Mouse (Mus musculus) hindbrain, postnatal 0 days (tissue): Measurements from ENCODE around the gene Timeless. TPM values are rescaled to one million over a fixed set of nuclear protein-coding genes. Genes with fewer than 3 reads are reported as not detected.
"Not testable (repeated sequence)": the region's sequence is repeated elsewhere in the genome, so short reads cannot be mapped to it uniquely, and the experiment has no call there.

ENCODE experiments used
- ATAC-seq: fragments of 200-750 bp; cut with Nextera tagmentation; 2 replicates; pipeline ENCODE4 v1.8.0; 2017; ENCODE audit warnings: mild to moderate bottlenecking, moderate TSS enrichment, moderate library complexity
- DNase-seq: peaks from one replicate; pipeline ENCODE4 v3.0.0-alpha.2; 2015; ENCODE audit warnings: low spot score
- H3K27ac ChIP-seq: fragments of 300-500 bp; sonication (generic); 2 replicates; pipeline ENCODE4 v1.5.1; 2014; ENCODE audit warnings: mild to moderate bottlenecking
- H3K27me3 ChIP-seq: fragments of 300-500 bp; sonication (generic); 2 replicates; pipeline ENCODE4 v1.6.1; 2014; ENCODE audit warnings: low read length, mixed read lengths; ENCODE audit not compliant: insufficient read depth
- H3K36me3 ChIP-seq: fragments of 300-500 bp; sonication (generic); 2 replicates; pipeline ENCODE4 v1.6.1; 2014; ENCODE audit warnings: low read length, mixed read lengths; ENCODE audit not compliant: insufficient read depth
- H3K4me1 ChIP-seq: fragments of 300-500 bp; sonication (generic); 2 replicates; pipeline ENCODE4 v1.6.1; 2014; ENCODE audit warnings: antibody characterized with exemption, low read length, mixed read lengths; ENCODE audit not compliant: insufficient read depth
- H3K4me2 ChIP-seq: fragments of 300-500 bp; sonication (generic); 2 replicates; pipeline ENCODE4 v1.6.1; 2014; ENCODE audit warnings: low read depth, mild to moderate bottlenecking, low read length, moderate library complexity, mixed read lengths
- H3K4me3 ChIP-seq: fragments of 300-500 bp; sonication (generic); 2 replicates; pipeline ENCODE4 v1.5.1; 2014; ENCODE audit warnings: low read length
- H3K9ac ChIP-seq: fragments of 300-500 bp; sonication (generic); replicated peaks from 2 replicates; pipeline ENCODE4 v1.6.1; 2014; ENCODE audit warnings: mild to moderate bottlenecking, low read length, moderate library complexity, mixed read lengths
- H3K9me3 ChIP-seq: fragments of 300-500 bp; sonication (generic); 2 replicates; pipeline ENCODE4 v1.6.1; 2016; ENCODE audit warnings: low read length, mixed read lengths
- CTCF ChIP-seq: IDR thresholded peaks from 2 replicates; pipeline ENCODE4 v1.5.1; 2016; ENCODE audit warnings: antibody characterized with exemption, control low read depth, low read depth
- WGBS: fragments of 180-500 bp; shearing (Covaris S2); extraction: QIAGEN DNeasy Blood & Tissue Kit; methylation state at CpG from one replicate; pipeline ENCODE4 v1.1.7; 2014; 5-methylcytosine and 5-hydroxymethylcytosine counted together
- polyA plus RNA-seq: library from polyadenylated mRNA; unstranded; fragments of >200 nt; fragmentation: Nextera tagmentation; extraction: Ambion mirVana; gene quantifications from 2 replicates; pipeline ENCODE4 v1.2.1, GENCODE M21; 2015
- total RNA-seq: library from RNA; depleted of rRNA; stranded (reverse); fragments of >200 nt; gene quantifications from 2 replicates; pipeline ENCODE4 v1.2.3, GENCODE M21; 2014

Timeless gene
- total and polyA plus RNA-seq, 2 experiments from 2014 or later = 15.2 to 15.6 TPM

DNA sequence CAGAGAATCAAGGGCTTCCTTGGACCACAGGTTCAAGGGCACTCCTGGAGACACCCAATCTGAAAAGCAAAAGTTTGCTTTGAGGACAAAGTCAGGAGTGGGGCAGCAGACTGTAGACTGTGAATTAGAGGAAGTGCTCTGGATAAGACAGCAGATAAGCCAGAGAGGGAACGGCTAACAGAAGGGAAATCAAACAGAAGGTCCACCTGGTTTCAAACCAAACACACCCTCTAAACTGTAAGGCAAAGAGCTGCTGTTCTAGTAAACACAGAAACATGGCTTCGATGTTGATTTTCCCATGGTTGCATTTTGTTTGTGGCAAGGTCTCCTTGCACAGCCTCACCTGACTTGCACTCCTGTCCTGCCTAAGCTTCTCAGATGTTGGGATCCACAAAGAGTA is 40.4 kb upstream of the Timeless start:
- Histone ChIP-seq H3K27ac (no peak overlapping the region), H3K4me1 (no peaks in the 10 kb centered on the region), H3K4me2 (no peak overlapping the region), H3K36me3 (no peaks in the 10 kb centered on the region), H3K9ac (no peak overlapping the region), H3K9me3 (no peaks in the 10 kb centered on the region), H3K4me3 (no peak overlapping the region), H3K27me3 (no peaks in the 10 kb centered on the region)
- no peak for TF ChIP-seq CTCF
- no peak for ATAC-seq
- no peak for DNase-seq
- WGBS = 82% methylated on average over 2 of the region's 2 CpGs

GRCm38 (mm10) chr10:128192030-128192766 is 39.7 kb upstream of the Timeless start:
- not testable (repeated sequence) for H3K9ac ChIP-seq, ATAC-seq, DNase-seq, H3K4me1 ChIP-seq, H3K4me3 ChIP-seq, H3K27ac ChIP-seq, H3K36me3 ChIP-seq, H3K27me3 ChIP-seq, H3K4me2 ChIP-seq, H3K9me3 ChIP-seq
- 90% methylated on average over 3 of the region's 3 CpGs for WGBS

- ATAC-seq (no peak), DNase-seq (no peak)
- no peak for TF ChIP-seq CTCF
- no peak overlapping the region for H3K9ac ChIP-seq
- H3K4me2 ChIP-seq = no peak overlapping the region
- 94% methylated on average over 6 of the region's 6 CpGs for WGBS
- H3K27ac ChIP-seq = no peak overlapping the region
- no peaks in the 10 kb centered on the region for H3K36me3 ChIP-seq
- H3K4me1 ChIP-seq = no peaks in the 10 kb centered on the region
- H3K4me3 ChIP-seq = no peak overlapping the region
- no peaks in the 10 kb centered on the region for H3K27me3 ChIP-seq
- H3K9me3 ChIP-seq = no peaks in the 10 kb centered on the region
Measured at GRCm38 (mm10) chr10:128193113-128193512, 38.8 kb upstream of the Timeless start.

DNA sequence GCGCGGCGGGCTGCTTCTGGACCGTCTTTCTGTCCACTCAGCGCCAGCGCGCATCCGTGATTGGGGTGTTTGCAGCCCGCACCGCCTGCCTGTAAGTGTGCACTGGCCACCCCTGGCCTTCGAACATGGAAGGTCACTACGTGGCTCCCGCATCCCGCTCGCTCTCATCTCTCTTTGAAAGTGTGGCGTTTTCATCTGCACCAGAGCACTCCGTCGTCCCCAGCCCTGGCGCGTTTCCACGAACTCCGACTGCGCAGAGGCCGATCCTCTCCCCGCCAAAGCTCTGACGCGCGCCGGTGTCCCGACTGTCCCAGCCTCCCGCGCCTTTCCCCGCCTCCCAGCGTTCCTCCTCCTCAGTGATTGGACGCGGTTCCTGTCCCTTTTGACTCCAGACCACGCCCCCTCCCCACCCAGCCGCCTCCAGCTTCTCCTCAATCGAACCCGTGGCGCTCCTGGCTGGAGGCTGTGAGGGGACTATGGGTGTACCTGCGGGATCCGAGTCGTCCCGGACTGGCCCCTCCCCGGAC is 37.8 kb upstream of the Timeless start, which contains the start of gene Gls2:
TSS of gene Gls2 (plus strand) at position 434 of the 527 bp plus-strand sequence.
- DNase-seq (peak; percentile 96), ATAC-seq (peak; percentile 98)
- WGBS = under 1% methylated on average over 46 of the region's 46 CpGs
- H3K4me2 ChIP-seq = peak within 1 kb of the TSS; percentile 99
- peak within 1 kb of the TSS; percentile 68 for H3K9ac ChIP-seq
- H3K36me3 ChIP-seq = no peaks in the 10 kb centered on the region
- no peak for TF ChIP-seq CTCF
- H3K4me3 ChIP-seq = peak within 1 kb of the TSS; percentile 64
- no peaks in the 10 kb centered on the region for H3K9me3 ChIP-seq
- H3K4me1 ChIP-seq = no peaks in the 10 kb centered on the region
- H3K27ac ChIP-seq = no peak within 1 kb of the TSS
- no peaks in the 10 kb centered on the region for H3K27me3 ChIP-seq

GRCm38 (mm10) chr10:128194551-128195461 is 37.1 kb upstream of the Timeless start:
- H3K4me2 ChIP-seq = peak overlapping the region; percentile 99
- ATAC-seq = peak; percentile 88

DNA sequence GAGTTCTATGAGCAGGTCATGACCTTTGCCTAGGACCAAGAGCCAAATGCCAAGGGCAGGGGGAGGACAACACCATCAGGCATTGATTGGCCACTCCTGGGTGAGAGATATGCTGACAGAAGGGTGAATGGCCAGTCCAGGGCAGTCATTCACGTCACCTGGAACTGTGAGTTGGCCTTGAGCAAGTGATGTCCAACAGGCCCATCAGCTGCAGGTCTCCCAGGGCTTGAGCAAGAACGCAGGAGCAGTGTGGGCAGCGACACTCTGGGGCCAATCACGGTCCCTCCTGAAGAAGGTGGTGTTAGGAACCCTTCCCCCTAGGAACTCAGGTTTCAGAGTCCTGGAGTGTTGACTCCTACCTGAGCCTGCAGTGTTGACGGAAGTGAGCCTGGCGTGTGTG is 30.0 kb upstream of the Timeless start:
- DNase-seq = no peak
- no peaks in the 10 kb centered on the region for H3K9me3 ChIP-seq
- ATAC-seq = no peak
- no peak overlapping the region for H3K9ac ChIP-seq
- H3K4me3 ChIP-seq = no peak overlapping the region
- WGBS = 81% methylated on average over 6 of the region's 6 CpGs
- H3K4me1 ChIP-seq = no peaks in the 10 kb centered on the region
- no peak overlapping the region for H3K27ac ChIP-seq
- H3K4me2 ChIP-seq = no peak overlapping the region
- H3K27me3 ChIP-seq = no peaks in the 10 kb centered on the region
- H3K36me3 ChIP-seq = no peaks in the 10 kb centered on the region
- no peak for TF ChIP-seq CTCF

More at GRCm38 (mm10) chr10:128194551-128195461, 37.1 kb upstream of the Timeless start:
- Histone ChIP-seq H3K27ac (no peak overlapping the region), H3K36me3 (no peaks in the 10 kb centered on the region), H3K9me3 (no peaks in the 10 kb centered on the region), H3K4me1 (no peaks in the 10 kb centered on the region), H3K27me3 (no peaks in the 10 kb centered on the region), H3K9ac (peak overlapping the region; percentile 68), H3K4me3 (peak overlapping the region; percentile 64)
- TF ChIP-seq CTCF = no peak
- DNase-seq = peak; percentile 48
- WGBS = under 1% methylated on average over 61 of the region's 79 CpGs
